Mouse (Mus musculus) hindbrain, postnatal 0 days (tissue): ENCODE measurements around the gene Ctdspl. TPM values are rescaled to one million over a fixed set of nuclear protein-coding genes. Genes with fewer than 3 reads are reported as not detected.
A peak's percentile ranks its signal among the peaks of the same experiment; 100 is the strongest.

Experiments
- ATAC-seq: fragments of 200-750 bp; cut with Nextera tagmentation; 2 replicates; pipeline ENCODE4 v1.8.0; 2017; ENCODE audit warnings: mild to moderate bottlenecking, moderate TSS enrichment, moderate library complexity
- DNase-seq: peaks from one replicate; pipeline ENCODE4 v3.0.0-alpha.2; 2015; ENCODE audit warnings: low spot score
- H3K27ac ChIP-seq: fragments of 300-500 bp; sonication (generic); 2 replicates; pipeline ENCODE4 v1.5.1; 2014; ENCODE audit warnings: mild to moderate bottlenecking
- H3K27me3 ChIP-seq: fragments of 300-500 bp; sonication (generic); 2 replicates; pipeline ENCODE4 v1.6.1; 2014; ENCODE audit warnings: low read length, mixed read lengths; ENCODE audit not compliant: insufficient read depth
- H3K36me3 ChIP-seq: fragments of 300-500 bp; sonication (generic); 2 replicates; pipeline ENCODE4 v1.6.1; 2014; ENCODE audit warnings: low read length, mixed read lengths; ENCODE audit not compliant: insufficient read depth
- H3K4me1 ChIP-seq: fragments of 300-500 bp; sonication (generic); 2 replicates; pipeline ENCODE4 v1.6.1; 2014; ENCODE audit warnings: antibody characterized with exemption, low read length, mixed read lengths; ENCODE audit not compliant: insufficient read depth
- H3K4me2 ChIP-seq: fragments of 300-500 bp; sonication (generic); 2 replicates; pipeline ENCODE4 v1.6.1; 2014; ENCODE audit warnings: low read depth, mild to moderate bottlenecking, low read length, moderate library complexity, mixed read lengths
- H3K4me3 ChIP-seq: fragments of 300-500 bp; sonication (generic); 2 replicates; pipeline ENCODE4 v1.5.1; 2014; ENCODE audit warnings: low read length
- H3K9ac ChIP-seq: fragments of 300-500 bp; sonication (generic); replicated peaks from 2 replicates; pipeline ENCODE4 v1.6.1; 2014; ENCODE audit warnings: mild to moderate bottlenecking, low read length, moderate library complexity, mixed read lengths
- H3K9me3 ChIP-seq: fragments of 300-500 bp; sonication (generic); 2 replicates; pipeline ENCODE4 v1.6.1; 2016; ENCODE audit warnings: low read length, mixed read lengths
- CTCF ChIP-seq: IDR thresholded peaks from 2 replicates; pipeline ENCODE4 v1.5.1; 2016; ENCODE audit warnings: antibody characterized with exemption, control low read depth, low read depth
- WGBS: fragments of 180-500 bp; shearing (Covaris S2); extraction: QIAGEN DNeasy Blood & Tissue Kit; methylation state at CpG from one replicate; pipeline ENCODE4 v1.1.7; 2014; 5-methylcytosine and 5-hydroxymethylcytosine counted together
- polyA plus RNA-seq: library from polyadenylated mRNA; unstranded; fragments of >200 nt; fragmentation: Nextera tagmentation; extraction: Ambion mirVana; gene quantifications from 2 replicates; pipeline ENCODE4 v1.2.1, GENCODE M21; 2015
- total RNA-seq: library from RNA; depleted of rRNA; stranded (reverse); fragments of >200 nt; gene quantifications from 2 replicates; pipeline ENCODE4 v1.2.3, GENCODE M21; 2014

Gene Ctdspl
- total and polyA plus RNA-seq, 2 experiments from 2014 or later: 5.5 to 8.4 TPM

DNA sequence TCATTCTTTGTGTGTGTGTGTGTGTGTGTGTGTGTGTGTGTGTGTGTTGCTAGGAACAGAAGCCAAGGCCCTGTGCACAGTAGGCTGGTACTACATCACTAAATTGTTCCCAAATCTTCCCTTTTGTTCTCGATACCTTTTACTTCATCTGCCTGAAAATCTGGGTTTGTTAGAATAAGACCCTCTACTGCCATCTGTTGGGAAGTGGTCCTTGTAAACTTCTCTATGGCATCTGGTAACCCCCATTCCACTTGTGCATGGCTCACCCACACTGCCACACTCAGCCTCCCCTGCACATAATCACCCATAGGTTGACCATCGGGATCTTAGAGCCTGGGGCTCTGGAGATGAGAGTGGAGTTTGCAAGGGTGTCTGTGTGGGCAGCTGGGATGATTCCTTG lies 31.2 kb upstream of the Ctdspl start:
- no peak for ATAC-seq
- Histone ChIP-seq H3K4me1 (no peaks in the 10 kb centered on the region), H3K4me3 (no peak overlapping the region), H3K4me2 (no peak overlapping the region), H3K27me3 (no peaks in the 10 kb centered on the region), H3K27ac (no peak overlapping the region), H3K9ac (no peak overlapping the region), H3K36me3 (no peaks in the 10 kb centered on the region), H3K9me3 (no peaks in the 10 kb centered on the region)
- 66% methylated on average over 2 of the region's 2 CpGs for WGBS
- peak; percentile 73 for DNase-seq
- peak; percentile 64 for TF ChIP-seq CTCF

DNA sequence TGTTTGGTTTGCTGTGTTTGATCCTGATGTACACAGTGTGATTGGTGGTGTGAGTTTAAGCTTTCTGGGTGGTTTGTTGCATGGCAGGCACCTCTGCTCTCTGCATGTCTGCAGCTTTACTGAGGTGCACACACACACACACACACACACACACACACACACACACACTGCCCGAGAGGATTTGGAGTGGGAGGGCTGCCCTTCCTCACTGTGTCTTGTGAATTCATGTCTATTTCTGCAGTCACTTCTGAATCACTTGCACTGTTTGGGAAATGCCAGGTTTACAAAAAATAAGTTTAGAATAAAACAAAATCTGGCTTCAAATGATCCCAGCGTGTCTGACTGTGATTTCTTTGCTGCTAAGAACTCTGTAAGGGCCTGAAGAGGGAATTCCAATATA lies 25.6 kb upstream of the Ctdspl start:
- H3K9ac ChIP-seq: no peak overlapping the region
- H3K4me1 ChIP-seq: no peaks in the 10 kb centered on the region
- DNase-seq: no peak
- H3K36me3 ChIP-seq: no peaks in the 10 kb centered on the region
- no peak for TF ChIP-seq CTCF
- H3K4me3 ChIP-seq: no peak overlapping the region
- no peak overlapping the region for H3K4me2 ChIP-seq
- no peak for ATAC-seq
- H3K27ac ChIP-seq: no peak overlapping the region
- no peaks in the 10 kb centered on the region for H3K27me3 ChIP-seq
- no peaks in the 10 kb centered on the region for H3K9me3 ChIP-seq
- 79% methylated on average over 2 of the region's 2 CpGs for WGBS

GRCm38 (mm10) chr9:118901917-118902316 lies 24.3 kb upstream of the Ctdspl start:
- Histone ChIP-seq H3K4me3 (no peak overlapping the region), H3K27ac (no peak overlapping the region), H3K4me1 (no peaks in the 10 kb centered on the region), H3K4me2 (no peak overlapping the region), H3K36me3 (no peaks in the 10 kb centered on the region), H3K9me3 (no peaks in the 10 kb centered on the region), H3K27me3 (no peaks in the 10 kb centered on the region), H3K9ac (no peak overlapping the region)
- WGBS: 18% methylated on average over 6 of the region's 6 CpGs
- TF ChIP-seq CTCF: no peak
- ATAC-seq (peak; percentile 76), DNase-seq (peak; percentile 58)

DNA sequence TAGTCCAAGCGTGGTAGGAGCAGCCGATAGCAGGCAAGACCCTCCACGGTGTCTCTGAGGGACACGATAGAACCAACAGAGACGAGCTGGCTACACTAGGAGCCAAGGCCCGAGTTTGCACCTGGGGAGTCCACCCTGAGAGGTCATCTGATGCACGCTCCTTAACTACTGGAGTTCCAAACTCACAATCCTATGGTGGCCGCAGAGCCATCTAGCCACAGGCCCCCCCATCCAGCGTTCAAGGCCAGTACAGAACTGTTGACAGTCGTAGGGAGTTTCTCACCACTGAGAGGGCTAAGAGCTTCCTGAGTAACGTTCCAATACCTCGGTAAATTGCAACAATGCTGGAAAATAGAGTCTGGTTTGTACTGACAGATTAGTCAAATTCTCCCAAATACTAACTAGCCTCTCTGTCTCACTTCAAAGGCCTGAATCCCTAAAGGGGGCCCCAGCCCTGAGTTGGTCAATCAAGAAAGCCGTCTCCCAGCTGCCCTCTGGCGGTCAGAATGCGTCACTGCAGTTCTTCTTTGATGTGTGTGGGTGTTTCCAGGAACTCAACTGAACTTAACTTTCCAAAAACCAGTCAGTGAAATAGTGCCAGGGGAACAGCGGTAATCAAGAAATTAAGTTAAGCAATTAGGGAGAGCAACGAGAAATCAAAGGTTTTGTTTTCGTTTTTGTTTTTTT lies 18.2 kb upstream of the Ctdspl start:
- peak; percentile 85 for DNase-seq
- no peaks in the 10 kb centered on the region for H3K4me1 ChIP-seq
- no peaks in the 10 kb centered on the region for H3K9me3 ChIP-seq
- no peaks in the 10 kb centered on the region for H3K27me3 ChIP-seq
- H3K4me2 ChIP-seq: no peak overlapping the region
- H3K4me3 ChIP-seq: no peak overlapping the region
- H3K27ac ChIP-seq: no peak overlapping the region
- no peaks in the 10 kb centered on the region for H3K36me3 ChIP-seq
- WGBS: 53% methylated on average over 18 of the region's 18 CpGs
- H3K9ac ChIP-seq: no peak overlapping the region
- ATAC-seq: peak; percentile 56
- TF ChIP-seq CTCF: peak; percentile 95

GRCm38 (mm10) chr9:118913048-118913447 lies 13.2 kb upstream of the Ctdspl start:
- Histone ChIP-seq H3K9ac (no peak overlapping the region), H3K36me3 (no peaks in the 10 kb centered on the region), H3K4me3 (no peak overlapping the region), H3K27ac (no peak overlapping the region), H3K27me3 (no peaks in the 10 kb centered on the region), H3K9me3 (no peaks in the 10 kb centered on the region), H3K4me1 (no peaks in the 10 kb centered on the region), H3K4me2 (no peak overlapping the region)
- WGBS: 90% methylated on average over 9 of the region's 9 CpGs
- no peak for TF ChIP-seq CTCF
- DNase-seq: no peak
- no peak for ATAC-seq

DNA sequence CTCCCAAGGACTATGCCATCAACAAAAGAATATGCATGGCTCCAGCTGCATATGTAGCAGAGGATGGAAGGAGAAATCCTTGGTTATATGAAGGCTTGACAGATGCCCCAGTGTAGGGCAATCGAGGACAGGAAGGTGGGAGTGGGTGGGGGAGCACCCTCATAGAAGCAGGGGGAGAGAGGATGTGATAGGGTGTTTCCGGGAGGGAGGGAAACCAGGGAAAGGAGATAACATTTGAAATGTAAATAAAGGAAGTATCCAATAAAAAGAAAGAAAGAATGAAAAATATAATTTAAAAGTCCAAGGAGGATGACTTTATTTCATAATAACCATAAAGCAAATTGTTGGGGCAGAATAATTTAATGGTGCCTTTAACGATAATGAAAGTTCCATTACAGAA lies 12.6 kb upstream of the Ctdspl start:
- Histone ChIP-seq H3K27me3 (no peaks in the 10 kb centered on the region), H3K4me3 (no peak overlapping the region), H3K27ac (no peak overlapping the region), H3K9ac (no peak overlapping the region), H3K9me3 (no peaks in the 10 kb centered on the region), H3K4me2 (no peak overlapping the region), H3K36me3 (no peaks in the 10 kb centered on the region), H3K4me1 (no peaks in the 10 kb centered on the region)
- TF ChIP-seq CTCF: no peak
- no peak for ATAC-seq
- WGBS: 90% methylated on average over 3 of the region's 3 CpGs
- no peak for DNase-seq

DNA sequence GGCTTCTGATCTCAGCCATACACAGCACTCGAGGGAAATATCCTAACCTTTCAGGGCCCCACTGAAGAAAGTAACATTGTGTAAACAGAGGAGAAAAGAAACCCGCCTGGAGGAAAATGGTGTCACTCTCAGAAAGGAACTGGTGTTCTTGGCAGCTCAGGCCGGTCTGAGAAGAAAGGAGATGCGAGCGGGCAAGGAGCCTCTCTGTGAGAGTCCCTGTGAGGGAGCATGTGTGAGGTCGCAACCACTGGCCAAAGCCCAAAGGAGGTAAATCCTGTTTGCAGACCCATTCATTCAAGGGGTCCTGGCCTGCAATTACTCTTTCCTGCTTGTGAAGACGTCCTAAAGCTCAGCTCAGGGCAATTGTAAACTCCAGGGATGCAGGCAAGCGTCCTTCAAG lies 11.7 kb upstream of the Ctdspl start:
- Histone ChIP-seq H3K9me3 (no peaks in the 10 kb centered on the region), H3K9ac (no peak overlapping the region), H3K4me1 (no peaks in the 10 kb centered on the region), H3K36me3 (no peaks in the 10 kb centered on the region), H3K4me2 (no peak overlapping the region), H3K4me3 (no peak overlapping the region), H3K27ac (no peak overlapping the region), H3K27me3 (no peaks in the 10 kb centered on the region)
- no peak for TF ChIP-seq CTCF
- DNase-seq: peak; percentile 33
- WGBS: 32% methylated on average over 8 of the region's 8 CpGs
- ATAC-seq: no peak; the same call in 1 of the 2 replicates
